Mouse (Mus musculus): Measurements from ENCODE around the gene Vti1a.

DNA sequence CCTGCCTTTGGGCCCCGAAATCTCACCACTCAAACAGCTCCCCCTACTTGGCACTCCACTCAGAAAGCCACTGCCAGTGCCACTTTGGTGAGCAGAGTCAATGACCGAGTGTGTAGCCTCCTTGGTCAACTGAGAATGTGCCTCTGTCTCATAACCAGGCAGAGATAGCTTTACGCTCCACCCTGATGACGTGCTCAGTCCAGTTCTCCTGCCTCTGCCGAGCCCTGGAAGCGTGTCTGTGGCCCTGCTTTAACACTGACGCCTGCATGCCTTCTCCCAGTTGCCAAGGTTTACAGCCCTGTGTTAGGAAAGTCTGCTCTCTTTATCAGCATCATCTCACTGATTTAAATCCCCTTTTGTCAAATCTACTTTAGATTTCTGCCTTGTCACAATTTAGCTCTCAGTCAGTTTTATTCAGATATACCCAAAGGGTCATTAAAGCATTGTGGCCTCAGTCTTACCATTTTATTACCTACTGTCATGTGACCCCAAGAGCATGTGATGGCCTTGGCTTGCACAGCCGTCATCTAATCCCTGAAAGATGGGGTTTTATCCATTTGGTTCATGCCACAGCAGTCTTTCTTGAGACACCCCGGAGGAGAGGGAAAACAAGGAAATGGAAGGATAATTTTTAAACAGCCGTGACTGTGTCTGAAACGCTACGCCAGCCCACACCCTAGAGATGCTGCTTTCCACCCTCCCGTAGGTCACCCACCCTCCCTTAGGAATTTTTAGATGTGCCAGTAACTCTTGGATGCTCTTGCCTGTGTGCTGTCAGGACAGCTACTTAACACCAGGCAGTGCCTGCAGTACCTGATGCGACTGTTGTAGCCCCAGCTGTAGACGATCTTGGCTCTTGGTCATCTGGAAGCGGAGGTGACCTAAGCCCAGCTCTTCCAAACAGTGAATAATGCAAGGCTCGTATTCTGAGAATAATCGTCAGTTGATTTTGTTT lies 269.5 kb downstream of the Vti1a start:
- TF ChIP-seq CTCF (IDR thresholded peaks at IDR 0.05; ENCODE audit: low read depth) = no peak
- no peak for TF ChIP-seq EP300 (IDR thresholded peaks at IDR 0.05; ENCODE audit: low read depth)
